Mouse (Mus musculus): ENCODE results near the gene Ajuba. TPM values are rescaled to one million over a fixed set of nuclear protein-coding genes. Genes with fewer than 3 reads are reported as not detected.

Gene Ajuba
- total and polyA plus RNA-seq, 3 experiments, result 4.6 to 7.8 (median 4.8) TPM

DNA sequence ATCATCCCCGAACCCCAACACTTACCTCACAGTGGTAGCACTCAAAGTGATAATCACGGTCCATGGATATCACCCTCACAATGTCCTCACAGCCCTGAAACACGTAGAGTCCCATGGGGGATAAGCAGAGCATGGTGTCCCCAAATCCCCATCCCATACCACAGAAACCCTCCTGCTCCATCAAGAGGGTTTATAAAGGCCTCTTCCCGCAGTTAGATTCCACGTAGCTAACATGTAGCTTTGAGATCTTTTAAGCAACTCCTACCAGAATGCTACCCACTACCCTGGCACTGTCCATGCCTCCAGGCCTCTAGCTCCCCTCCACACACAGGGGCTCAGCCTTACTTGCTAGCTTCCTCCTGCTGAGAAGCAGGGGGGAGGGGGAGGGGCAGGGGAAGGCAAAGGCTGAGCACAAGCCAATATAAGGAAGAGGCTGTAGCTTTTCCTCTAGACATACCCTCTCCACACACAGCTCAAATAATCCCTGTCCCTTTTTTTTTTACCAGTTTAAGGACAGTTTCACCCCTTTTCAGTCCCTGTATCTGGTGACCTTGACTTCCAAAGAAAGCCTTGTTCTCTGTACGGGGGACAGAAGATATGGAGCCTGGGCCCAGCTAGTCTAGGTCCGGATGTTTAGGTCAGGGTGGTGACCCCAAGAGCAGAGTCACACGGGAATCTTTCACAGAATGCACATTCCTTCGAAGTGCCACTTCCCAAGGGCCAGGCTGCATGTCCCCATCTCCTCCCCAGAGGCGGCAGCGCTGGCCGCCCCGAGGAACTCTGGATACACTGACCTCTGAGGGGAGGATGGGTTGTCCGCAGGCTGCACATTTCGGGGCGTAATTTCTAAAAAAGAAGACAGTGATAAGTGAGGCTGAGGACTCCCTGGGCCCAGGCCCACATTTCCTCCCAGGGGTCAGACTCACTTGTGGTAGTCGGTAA is 7.6 kb downstream of the Ajuba start:
- Histone ChIP-seq H3K27me3 (ENCODE audit: control insufficient read depth, insufficient read depth, low read length) (no peaks in the 10 kb centered on the region), H3K79me2 (replicated peaks; ENCODE audit: control insufficient read depth, insufficient read depth, low read length) (no peaks in the 10 kb centered on the region), H3K27ac (peak overlapping the region; percentile 30), H3K4me1 (ENCODE audit: control insufficient read depth, insufficient read depth, low read length) (0 out of 2 replicates have a peak, but pooled peaks cover 1% of the 10 kb centered on the region), H3K4me3 (no peak overlapping the region), H3K36me3 (ENCODE audit: control insufficient read depth, insufficient read depth, low read length) (no peaks in the 10 kb centered on the region), H3K9ac (ENCODE audit: low read depth, low read length) (no peak overlapping the region)
- TF ChIP-seq POLR2A (IDR thresholded peaks at IDR 0.05; ENCODE audit: insufficient read depth, low read depth, low read length) (no peak), EP300 (IDR thresholded peaks at IDR 0.05; ENCODE audit: insufficient read depth, low read depth, low read length) (0 out of 2 replicates have a peak, but pooled peaks have one; percentile 35)
- DNase-seq, result peak; percentile 32 to 40
- WGBS, result 65% methylated on average over 17 of the region's 17 CpGs
- intact Hi-C loops (cut with DNase I), result loop anchor here (2.0 to 5.0 kb wide), 2 partner anchors 43 to 73 kb away; no protein-coding TSS in a partner anchor

DNA sequence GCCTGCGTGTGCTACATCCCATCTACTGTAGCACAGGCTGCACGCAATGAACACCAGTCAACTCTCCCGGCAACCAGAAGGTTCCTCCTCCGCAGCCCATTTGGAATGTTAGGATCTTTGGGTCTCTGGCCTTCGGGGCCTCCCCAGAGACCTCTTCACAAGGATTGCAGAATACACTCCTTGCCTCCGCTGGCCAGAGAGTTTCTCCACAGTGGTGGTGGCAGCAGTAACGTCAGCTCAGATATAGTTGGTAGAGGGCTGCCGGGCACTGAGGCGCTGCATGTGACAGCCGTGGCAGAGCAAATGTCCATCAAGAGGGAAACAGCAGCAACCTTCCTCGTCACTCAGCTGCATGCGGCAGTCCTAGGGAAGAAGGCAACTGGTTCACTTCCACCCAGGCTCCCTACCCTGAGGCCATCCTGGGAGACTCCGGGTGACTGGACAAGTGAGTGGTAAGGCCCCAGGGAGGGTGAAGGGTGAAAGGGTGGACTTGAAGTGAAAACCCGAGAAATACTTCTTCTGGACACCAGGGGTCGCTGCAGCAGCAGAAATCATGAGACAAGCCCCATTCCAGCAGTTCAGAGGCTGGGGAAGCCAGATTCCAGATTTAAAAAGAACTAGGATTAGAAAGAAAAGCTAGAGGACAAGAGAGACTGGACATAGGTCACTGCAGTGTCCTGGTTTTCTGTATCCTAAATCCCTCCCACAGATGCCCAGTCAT is 8.5 kb downstream of the Ajuba start:
- Histone ChIP-seq H3K4me3 (no peak overlapping the region), H3K4me1 (ENCODE audit: control insufficient read depth, insufficient read depth, low read length) (0 out of 2 replicates have a peak, but pooled peaks cover 1% of the 10 kb centered on the region), H3K36me3 (ENCODE audit: control insufficient read depth, insufficient read depth, low read length) (no peaks in the 10 kb centered on the region), H3K27ac (no peak overlapping the region; the same call in 1 of the 2 replicates), H3K9ac (ENCODE audit: low read depth, low read length) (no peak overlapping the region), H3K79me2 (replicated peaks; ENCODE audit: control insufficient read depth, insufficient read depth, low read length) (no peaks in the 10 kb centered on the region), H3K27me3 (ENCODE audit: control insufficient read depth, insufficient read depth, low read length) (no peaks in the 10 kb centered on the region)
- WGBS, result 64% methylated on average over 15 of the region's 15 CpGs
- peak; percentile 73 to 78 for DNase-seq
- TF ChIP-seq EP300 (IDR thresholded peaks at IDR 0.05; ENCODE audit: insufficient read depth, low read depth, low read length) (peak; percentile 71), CTCF (IDR thresholded peaks at IDR 0.05) (peak; percentile 93), POLR2A (IDR thresholded peaks at IDR 0.05; ENCODE audit: insufficient read depth, low read depth, low read length) (0 out of 2 replicates have a peak, but pooled peaks have one; percentile 16)
- intact Hi-C loops (cut with DNase I), result loop anchor here (2.0 to 5.0 kb wide), 2 partner anchors 43 to 74 kb away; no protein-coding TSS in a partner anchor

DNA sequence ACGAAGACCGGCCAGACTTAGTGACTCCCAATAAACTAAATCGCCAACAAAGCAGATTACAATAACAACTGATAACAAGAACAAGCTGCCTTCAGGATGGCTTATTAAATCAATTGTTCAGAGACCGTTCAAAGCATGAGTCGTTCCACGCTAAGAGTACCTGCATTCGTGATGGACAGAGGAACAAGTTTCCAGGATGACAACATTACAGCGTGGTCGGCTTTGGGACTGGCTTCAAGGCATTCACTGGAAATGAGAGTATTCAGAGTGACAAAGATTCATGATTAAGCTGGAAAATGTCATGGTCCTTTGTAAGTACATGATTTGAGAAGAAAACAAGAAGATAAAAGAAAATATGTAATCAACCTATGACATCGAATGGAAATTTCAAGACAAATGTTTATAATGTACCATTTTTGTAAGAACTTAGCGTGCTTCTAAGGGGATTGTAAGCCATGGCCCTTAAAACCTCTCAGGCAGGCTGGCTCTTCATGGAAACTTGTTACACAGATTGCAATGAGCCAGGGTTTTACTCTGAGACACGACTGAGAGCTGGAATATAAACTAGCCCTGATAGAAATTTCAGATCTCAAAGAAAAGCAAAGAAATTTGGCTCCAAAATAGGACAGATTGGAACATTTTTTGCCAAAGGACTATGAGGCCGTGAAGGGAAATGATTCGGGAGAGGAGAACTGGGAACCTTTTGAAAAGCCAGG is 16.7 kb downstream of the Ajuba start:
- no peak for DNase-seq
- H3K79me2 ChIP-seq (replicated peaks; ENCODE audit: control insufficient read depth, insufficient read depth, low read length), result no peaks in the 10 kb centered on the region
- H3K4me1 ChIP-seq (ENCODE audit: control insufficient read depth, insufficient read depth, low read length), result no peaks in the 10 kb centered on the region
- no peak for TF ChIP-seq EP300 (IDR thresholded peaks at IDR 0.05; ENCODE audit: insufficient read depth, low read depth, low read length)
- TF ChIP-seq CTCF (IDR thresholded peaks at IDR 0.05), result no peak
- TF ChIP-seq POLR2A (IDR thresholded peaks at IDR 0.05; ENCODE audit: insufficient read depth, low read depth, low read length), result no peak
- no peak overlapping the region for H3K27ac ChIP-seq
- H3K27me3 ChIP-seq (ENCODE audit: control insufficient read depth, insufficient read depth, low read length), result no peaks in the 10 kb centered on the region
- no peaks in the 10 kb centered on the region for H3K36me3 ChIP-seq (ENCODE audit: control insufficient read depth, insufficient read depth, low read length)
- intact Hi-C loops (cut with DNase I), result no loop called here
- 74% methylated on average over 14 of the region's 14 CpGs for WGBS
- H3K4me3 ChIP-seq, result no peak overlapping the region
- no peak overlapping the region for H3K9ac ChIP-seq (ENCODE audit: low read depth, low read length)

DNA sequence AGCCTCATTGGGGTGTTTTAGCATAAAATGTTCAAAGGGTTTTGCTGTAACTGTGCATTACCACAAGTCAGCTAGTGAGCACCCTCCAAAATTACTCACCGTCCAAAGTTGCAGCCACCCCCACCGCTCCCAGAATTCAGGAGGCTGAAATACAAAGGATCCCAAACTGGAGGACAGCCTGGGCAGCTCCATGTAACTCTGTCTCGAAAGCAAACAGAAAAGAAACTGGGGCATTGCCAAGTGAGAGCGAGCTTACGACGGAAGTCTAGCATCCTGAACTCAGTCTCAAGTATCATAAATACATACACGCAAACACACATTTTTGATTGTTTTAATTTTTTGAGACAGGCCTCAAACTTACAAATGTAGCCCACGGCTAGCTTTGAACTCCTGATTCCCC is 20.0 kb downstream of the Ajuba start:
- H3K27ac ChIP-seq, result no peak overlapping the region
- DNase-seq, result no peak
- no peak overlapping the region for H3K9ac ChIP-seq (ENCODE audit: low read depth, low read length)
- intact Hi-C loops (cut with DNase I), result no loop called here
- no peaks in the 10 kb centered on the region for H3K36me3 ChIP-seq (ENCODE audit: control insufficient read depth, insufficient read depth, low read length)
- TF ChIP-seq EP300 (IDR thresholded peaks at IDR 0.05; ENCODE audit: insufficient read depth, low read depth, low read length) (no peak), CTCF (IDR thresholded peaks at IDR 0.05) (no peak), POLR2A (IDR thresholded peaks at IDR 0.05; ENCODE audit: insufficient read depth, low read depth, low read length) (no peak)
- 74% methylated on average over 8 of the region's 8 CpGs for WGBS
- H3K79me2 ChIP-seq (replicated peaks; ENCODE audit: control insufficient read depth, insufficient read depth, low read length), result no peaks in the 10 kb centered on the region
- H3K4me3 ChIP-seq, result no peak overlapping the region
- peaks cover 3% of the 10 kb centered on the region for H3K4me1 ChIP-seq (ENCODE audit: control insufficient read depth, insufficient read depth, low read length)
- no peaks in the 10 kb centered on the region for H3K27me3 ChIP-seq (ENCODE audit: control insufficient read depth, insufficient read depth, low read length)

DNA sequence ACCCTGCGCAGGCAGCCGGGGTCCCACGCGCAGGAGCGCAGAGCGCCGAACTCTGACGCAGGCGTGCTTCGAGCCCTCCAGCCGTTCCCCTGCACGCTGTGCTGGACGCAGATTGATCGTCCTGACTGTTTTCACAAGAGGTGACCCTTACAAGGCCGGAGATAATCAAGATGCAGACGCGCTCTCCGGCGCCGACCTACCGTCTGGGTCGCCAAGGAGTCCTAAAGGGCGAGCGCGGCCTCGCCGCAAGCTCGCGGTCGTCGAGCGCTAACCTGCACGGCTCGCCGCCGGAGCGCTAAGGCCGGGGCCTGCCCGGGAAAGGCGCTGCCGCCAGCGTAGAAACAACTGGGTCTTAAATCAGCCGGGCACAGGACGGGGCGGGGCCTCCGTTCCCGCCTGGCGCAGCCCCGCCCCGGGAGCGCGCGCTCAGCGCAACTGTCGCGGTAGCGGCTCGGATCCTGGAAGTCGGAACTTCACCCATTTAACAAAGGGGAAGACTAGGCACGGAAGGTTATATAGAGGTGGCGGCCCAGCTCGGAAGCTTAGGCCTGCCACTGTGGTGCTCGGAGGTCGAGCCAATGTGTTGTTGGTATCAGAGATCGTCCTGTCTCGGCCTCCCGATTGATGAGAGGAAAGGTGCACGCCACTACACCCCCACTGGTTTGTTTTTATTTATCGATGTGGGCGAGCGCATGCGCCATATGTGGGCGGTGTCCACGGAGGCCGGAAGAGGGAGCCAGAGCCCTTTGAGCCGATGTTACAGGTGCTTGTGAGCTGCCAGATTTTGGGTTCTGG is 23.2 kb downstream of the Ajuba start, which contains the start of gene Haus4:
Gene Haus4, minus strand, starts transcription at position 642 of the 795 bp plus-strand sequence.
- peak; percentile 89 to 92 for DNase-seq
- Histone ChIP-seq H3K36me3 (ENCODE audit: control insufficient read depth, insufficient read depth, low read length) (no peaks in the 10 kb centered on the region), H3K9ac (ENCODE audit: low read depth, low read length) (peak within 1 kb of the TSS; percentile 81), H3K27ac (peak within 1 kb of the TSS; percentile 78), H3K79me2 (replicated peaks; ENCODE audit: control insufficient read depth, insufficient read depth, low read length) (no peaks in the 10 kb centered on the region), H3K4me1 (ENCODE audit: control insufficient read depth, insufficient read depth, low read length) (peaks cover 3% of the 10 kb centered on the region), H3K4me3 (peak within 1 kb of the TSS; percentile 63), H3K27me3 (ENCODE audit: control insufficient read depth, insufficient read depth, low read length) (no peaks in the 10 kb centered on the region)
- under 1% methylated on average over 76 of the region's 76 CpGs for WGBS
- TF ChIP-seq EP300 (IDR thresholded peaks at IDR 0.05; ENCODE audit: insufficient read depth, low read depth, low read length) (0 out of 2 replicates have a peak, but pooled peaks have one; percentile 31), CTCF (IDR thresholded peaks at IDR 0.05) (peak; percentile 69), POLR2A (IDR thresholded peaks at IDR 0.05; ENCODE audit: insufficient read depth, low read depth, low read length) (peak; percentile 72)
- intact Hi-C loops (cut with DNase I), result loop anchor here (1.0 to 2.0 kb wide), 2 partner anchors 24 to 49 kb away; no protein-coding TSS in a partner anchor
